Mouse (Mus musculus): ENCODE data around the gene Cntn1. TPM values are rescaled to one million over a fixed set of nuclear protein-coding genes. Genes with fewer than 3 reads are reported as not detected.

The Cntn1 gene
- polyA plus RNA-seq, 1 experiment: not detected

DNA sequence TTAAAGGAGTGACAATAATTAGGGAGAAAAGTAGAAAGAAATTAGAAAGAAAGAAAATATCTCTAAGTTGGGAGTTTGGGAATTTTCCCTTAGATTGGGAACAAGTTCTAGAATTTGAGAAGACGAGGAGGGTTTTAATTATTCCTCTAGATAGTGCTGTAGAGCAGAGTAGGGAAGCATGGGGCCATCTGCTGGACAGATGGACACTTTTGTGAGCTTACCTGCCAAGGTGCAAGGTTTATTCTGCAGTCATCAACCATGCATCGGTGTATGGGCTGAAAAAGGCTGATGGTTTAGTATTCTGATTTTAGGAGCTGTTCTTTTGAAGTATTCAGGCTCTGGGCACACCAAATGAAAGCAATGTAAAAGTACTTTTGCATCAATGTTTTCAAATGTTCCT is 124.8 kb downstream of the Cntn1 start:
- H3K4me1 ChIP-seq (ENCODE audit: control insufficient read depth, insufficient read depth, low read length): no peaks in the 10 kb centered on the region
- no peak overlapping the region for H3K27ac ChIP-seq (ENCODE audit: insufficient read depth, low read depth, low read length)
- H3K4me3 ChIP-seq (ENCODE audit: insufficient read depth, low read length): no peak overlapping the region
- TF ChIP-seq POLR2A (IDR thresholded peaks at IDR 0.05; ENCODE audit: borderline replicate concordance, low read depth, low read length): no peak

DNA sequence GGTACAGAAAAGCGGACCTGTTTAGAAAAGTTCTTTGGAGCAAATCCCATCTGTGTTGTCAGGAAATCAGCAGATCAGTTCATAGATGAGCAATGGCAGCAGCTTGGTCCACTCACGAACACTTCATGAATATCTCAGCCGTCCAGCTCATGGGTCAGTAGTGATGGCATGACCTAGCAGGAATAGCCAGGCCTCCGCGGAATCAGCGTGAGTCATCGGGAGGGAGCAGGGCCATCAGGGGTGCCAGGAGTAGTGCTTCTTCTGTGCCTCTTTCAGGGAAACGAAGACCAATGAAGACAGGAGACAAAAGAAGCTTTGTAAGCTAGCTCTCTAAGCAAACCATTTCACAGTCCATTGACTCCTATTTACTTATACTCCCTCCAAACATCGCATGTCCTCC is 126.4 kb downstream of the Cntn1 start:
- no peak overlapping the region for H3K27ac ChIP-seq (ENCODE audit: insufficient read depth, low read depth, low read length)
- no peak overlapping the region for H3K4me3 ChIP-seq (ENCODE audit: insufficient read depth, low read length)
- no peaks in the 10 kb centered on the region for H3K4me1 ChIP-seq (ENCODE audit: control insufficient read depth, insufficient read depth, low read length)
- TF ChIP-seq CTCF (IDR thresholded peaks at IDR 0.05; ENCODE audit: low read depth, low read length): no peak
- TF ChIP-seq POLR2A (IDR thresholded peaks at IDR 0.05; ENCODE audit: borderline replicate concordance, low read depth, low read length): no peak

DNA sequence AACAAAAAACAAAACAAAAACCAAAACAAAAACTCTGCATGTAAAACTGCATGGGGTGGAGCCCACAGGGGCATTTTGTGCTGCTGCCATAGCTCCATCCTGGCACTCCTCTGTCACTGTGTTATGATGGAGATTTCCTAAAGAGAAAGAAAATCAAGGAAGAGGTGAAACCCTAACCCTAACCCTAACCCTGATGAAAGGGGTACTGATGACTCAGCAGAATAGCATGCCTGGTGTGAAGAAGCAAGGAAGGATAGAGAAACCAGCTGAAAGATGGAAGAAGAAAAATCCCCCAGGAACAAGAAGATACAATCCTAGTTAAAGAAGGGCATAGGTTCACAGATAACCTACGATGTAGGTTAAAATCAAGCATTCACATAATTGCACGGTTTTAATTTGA is 134.5 kb downstream of the Cntn1 start:
- H3K4me1 ChIP-seq (ENCODE audit: control insufficient read depth, insufficient read depth, low read length): no peaks in the 10 kb centered on the region
- H3K27ac ChIP-seq (ENCODE audit: insufficient read depth, low read depth, low read length): no peak overlapping the region
- no peak overlapping the region for H3K4me3 ChIP-seq (ENCODE audit: insufficient read depth, low read length)
- TF ChIP-seq POLR2A (IDR thresholded peaks at IDR 0.05; ENCODE audit: borderline replicate concordance, low read depth, low read length) (no peak), CTCF (IDR thresholded peaks at IDR 0.05; ENCODE audit: low read depth, low read length) (no peak)

DNA sequence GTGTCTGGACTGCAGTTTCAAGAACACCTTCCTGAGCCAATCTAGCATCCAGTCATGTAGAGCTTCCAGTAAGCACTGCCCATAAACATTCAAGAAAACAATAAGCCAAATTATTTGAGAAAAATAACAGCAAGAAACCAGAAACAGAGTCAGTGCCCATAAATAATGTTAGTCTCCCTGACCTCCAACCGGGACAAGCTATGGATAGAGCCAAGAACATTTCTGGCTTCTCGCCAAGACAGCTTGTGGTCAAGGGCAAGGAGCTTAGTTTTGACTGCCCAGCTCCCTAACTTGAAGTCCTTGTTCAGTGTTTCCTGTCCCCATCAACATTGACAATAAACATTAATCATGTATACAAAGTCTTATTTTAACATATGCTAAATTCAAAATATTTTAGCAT is 139.0 kb downstream of the Cntn1 start:
- TF ChIP-seq CTCF (IDR thresholded peaks at IDR 0.05; ENCODE audit: low read depth, low read length) (no peak), POLR2A (IDR thresholded peaks at IDR 0.05; ENCODE audit: borderline replicate concordance, low read depth, low read length) (no peak)
- H3K4me1 ChIP-seq (ENCODE audit: control insufficient read depth, insufficient read depth, low read length): no peaks in the 10 kb centered on the region
- no peak overlapping the region for H3K27ac ChIP-seq (ENCODE audit: insufficient read depth, low read depth, low read length)
- no peak overlapping the region for H3K4me3 ChIP-seq (ENCODE audit: insufficient read depth, low read length)

DNA sequence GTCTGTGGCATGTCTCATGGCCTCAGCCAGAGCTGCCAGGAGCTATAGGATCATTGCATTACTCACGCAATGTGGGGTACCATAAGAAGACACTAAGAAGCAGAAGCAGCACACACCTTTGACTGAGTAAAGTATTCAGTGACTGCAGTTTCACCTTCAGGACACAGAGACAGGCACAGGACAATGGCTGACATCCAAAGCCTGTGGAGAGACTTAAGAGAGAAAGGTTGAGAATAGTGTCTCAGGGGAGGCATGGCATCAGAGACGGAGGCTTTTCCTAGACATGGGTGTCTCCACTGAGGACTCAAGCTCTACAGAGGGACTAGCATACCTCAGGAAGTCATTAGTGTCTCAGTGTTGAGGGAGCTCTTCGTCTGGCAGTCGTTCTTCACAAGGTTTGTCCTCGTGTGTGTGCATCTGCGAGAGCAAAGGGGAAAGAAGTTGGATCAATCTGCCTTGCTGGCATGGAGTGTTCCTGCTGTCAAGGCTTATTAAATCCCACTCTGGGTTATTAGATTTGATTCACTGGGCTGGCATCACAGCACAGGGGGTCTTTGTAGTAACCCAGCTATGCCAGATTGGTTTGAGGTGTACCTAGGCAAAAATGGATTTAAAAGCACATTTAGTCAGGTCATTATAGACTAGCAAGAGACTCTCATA is 149.5 kb downstream of the Cntn1 start:
- Histone ChIP-seq H3K4me1 (ENCODE audit: control insufficient read depth, insufficient read depth, low read length) (no peaks in the 10 kb centered on the region), H3K27ac (ENCODE audit: insufficient read depth, low read depth, low read length) (no peak overlapping the region), H3K4me3 (ENCODE audit: insufficient read depth, low read length) (no peak overlapping the region)
- TF ChIP-seq POLR2A (IDR thresholded peaks at IDR 0.05; ENCODE audit: borderline replicate concordance, low read depth, low read length): no peak
- no peak for TF ChIP-seq CTCF (IDR thresholded peaks at IDR 0.05; ENCODE audit: low read depth, low read length)

DNA sequence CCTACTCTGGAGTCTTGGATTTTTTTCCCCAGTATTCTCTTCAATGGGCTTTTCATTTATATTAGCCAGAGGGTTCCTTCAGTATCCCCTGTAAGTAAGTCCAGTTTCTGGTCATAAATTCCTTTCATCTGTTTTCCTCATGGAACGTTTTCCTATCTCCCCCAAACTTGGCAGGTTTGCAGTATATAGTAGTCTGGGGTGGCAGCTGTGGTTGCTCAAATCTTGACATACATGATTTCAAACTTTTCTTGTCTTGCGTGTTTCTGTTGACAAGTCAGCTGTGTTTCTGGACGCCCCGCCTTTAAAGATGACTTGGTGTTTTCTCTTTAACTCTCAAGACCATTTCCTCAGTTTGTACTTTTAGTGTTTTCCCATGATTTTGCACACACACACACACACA is 155.7 kb downstream of the Cntn1 start:
- no peak for TF ChIP-seq POLR2A (IDR thresholded peaks at IDR 0.05; ENCODE audit: borderline replicate concordance, low read depth, low read length)
- no peak for TF ChIP-seq CTCF (IDR thresholded peaks at IDR 0.05; ENCODE audit: low read depth, low read length)
- Histone ChIP-seq H3K4me1 (ENCODE audit: control insufficient read depth, insufficient read depth, low read length) (no peaks in the 10 kb centered on the region), H3K27ac (ENCODE audit: insufficient read depth, low read depth, low read length) (no peak overlapping the region), H3K4me3 (ENCODE audit: insufficient read depth, low read length) (no peak overlapping the region)

DNA sequence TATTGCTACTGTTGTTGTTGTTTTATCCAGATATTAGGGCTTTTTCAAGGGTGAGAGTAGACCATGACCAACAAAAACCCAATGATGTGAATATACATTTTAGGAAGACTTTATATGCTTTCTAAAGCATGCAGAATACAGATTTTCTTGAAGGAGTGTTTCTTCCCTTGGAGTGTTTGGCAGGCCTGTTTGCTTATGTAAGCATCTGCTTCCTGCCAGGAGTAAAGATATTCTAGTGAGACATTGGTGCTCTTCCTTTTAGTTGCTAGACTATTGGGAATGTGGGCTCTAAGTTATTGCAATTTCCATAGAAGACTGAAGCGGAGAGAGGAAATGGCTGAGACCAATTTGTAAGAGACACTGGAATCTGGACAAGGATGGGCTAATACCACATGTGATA is 158.8 kb downstream of the Cntn1 start:
- Histone ChIP-seq H3K4me3 (ENCODE audit: insufficient read depth, low read length) (no peak overlapping the region), H3K4me1 (ENCODE audit: control insufficient read depth, insufficient read depth, low read length) (no peaks in the 10 kb centered on the region), H3K27ac (ENCODE audit: insufficient read depth, low read depth, low read length) (no peak overlapping the region)
- TF ChIP-seq POLR2A (IDR thresholded peaks at IDR 0.05; ENCODE audit: borderline replicate concordance, low read depth, low read length): no peak
- no peak for TF ChIP-seq CTCF (IDR thresholded peaks at IDR 0.05; ENCODE audit: low read depth, low read length)

DNA sequence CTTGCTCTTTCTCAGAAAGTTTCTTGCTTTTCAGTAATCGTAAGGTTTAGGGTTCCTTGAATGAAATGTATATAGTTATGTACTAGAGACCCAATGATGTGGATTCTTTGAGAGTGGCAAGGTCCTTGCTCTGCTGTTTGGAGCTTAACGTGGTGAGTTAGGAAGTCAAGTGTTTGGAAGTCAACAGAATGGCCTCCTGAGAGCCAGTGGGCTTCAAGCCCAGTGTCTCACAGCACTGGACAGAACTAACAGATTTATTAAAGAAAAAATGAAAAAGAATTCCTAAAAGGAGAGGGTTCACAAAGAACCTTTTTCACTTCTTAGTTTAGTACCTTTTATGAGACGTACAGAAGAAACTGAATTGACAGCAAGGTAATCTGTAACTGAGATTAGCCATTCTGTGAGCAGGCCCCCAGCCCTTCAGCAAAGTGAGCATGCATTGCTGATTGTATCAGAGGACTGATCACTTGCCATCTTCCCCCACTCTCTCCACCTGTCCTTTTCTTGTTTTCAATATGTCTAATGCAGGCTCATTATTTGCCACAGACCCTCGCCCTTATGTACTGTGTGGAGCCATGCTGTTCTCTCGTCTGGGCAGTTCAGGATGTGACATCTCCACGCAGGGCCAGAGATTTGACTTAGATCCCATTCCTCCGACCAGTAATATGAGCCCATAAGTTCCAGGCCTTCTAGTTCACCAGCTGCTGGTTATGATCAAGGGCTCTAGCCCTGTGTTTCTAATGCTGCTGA is 159.7 kb downstream of the Cntn1 start:
- Histone ChIP-seq H3K4me3 (ENCODE audit: insufficient read depth, low read length) (no peak overlapping the region), H3K27ac (ENCODE audit: insufficient read depth, low read depth, low read length) (no peak overlapping the region), H3K4me1 (ENCODE audit: control insufficient read depth, insufficient read depth, low read length) (no peaks in the 10 kb centered on the region)
- TF ChIP-seq POLR2A (IDR thresholded peaks at IDR 0.05; ENCODE audit: borderline replicate concordance, low read depth, low read length) (no peak), CTCF (IDR thresholded peaks at IDR 0.05; ENCODE audit: low read depth, low read length) (no peak)

DNA sequence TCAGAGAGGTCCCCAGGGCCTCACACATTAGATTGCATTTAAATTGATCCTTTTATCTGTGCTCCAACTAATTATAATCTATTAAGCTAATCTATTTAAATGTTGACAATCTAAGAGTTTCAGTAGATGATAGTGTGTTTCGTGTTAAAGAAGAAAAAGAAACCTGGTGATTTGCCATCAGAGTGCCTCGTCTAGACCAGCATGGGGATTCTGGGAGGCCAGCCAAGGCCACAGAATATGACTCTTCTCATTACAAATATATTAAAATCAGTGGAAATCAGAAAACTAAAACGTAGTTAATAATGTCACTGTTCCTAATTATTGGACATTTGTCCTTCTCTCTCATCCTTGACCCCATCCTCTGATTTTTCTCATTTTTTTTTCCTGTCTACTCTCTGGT is 164.9 kb downstream of the Cntn1 start:
- Histone ChIP-seq H3K4me3 (ENCODE audit: insufficient read depth, low read length) (no peak overlapping the region), H3K4me1 (ENCODE audit: control insufficient read depth, insufficient read depth, low read length) (no peaks in the 10 kb centered on the region), H3K27ac (ENCODE audit: insufficient read depth, low read depth, low read length) (no peak overlapping the region)
- no peak for TF ChIP-seq CTCF (IDR thresholded peaks at IDR 0.05; ENCODE audit: low read depth, low read length)
- no peak for TF ChIP-seq POLR2A (IDR thresholded peaks at IDR 0.05; ENCODE audit: borderline replicate concordance, low read depth, low read length)

DNA sequence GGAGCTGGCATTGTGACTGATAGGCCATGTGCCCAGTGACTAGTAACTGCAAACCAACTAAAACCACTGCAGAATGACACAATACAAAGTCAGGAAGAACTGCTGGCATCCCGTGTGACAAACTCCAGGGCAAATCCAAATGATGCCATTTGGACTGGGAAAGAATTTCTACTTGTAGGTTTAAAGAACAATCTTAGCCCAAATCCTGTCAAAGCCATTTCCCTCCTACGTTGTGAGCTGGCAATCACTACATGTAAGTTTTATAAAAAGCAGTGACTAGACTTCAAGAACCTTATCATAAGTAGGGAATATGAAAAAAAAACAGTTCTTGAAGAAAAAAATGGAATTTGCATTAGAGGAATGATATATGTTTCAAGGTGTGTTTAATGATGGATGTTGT is 170.5 kb downstream of the Cntn1 start:
- H3K4me3 ChIP-seq (ENCODE audit: insufficient read depth, low read length): no peak overlapping the region
- no peaks in the 10 kb centered on the region for H3K4me1 ChIP-seq (ENCODE audit: control insufficient read depth, insufficient read depth, low read length)
- no peak overlapping the region for H3K27ac ChIP-seq (ENCODE audit: insufficient read depth, low read depth, low read length)
- TF ChIP-seq CTCF (IDR thresholded peaks at IDR 0.05; ENCODE audit: low read depth, low read length): no peak
- no peak for TF ChIP-seq POLR2A (IDR thresholded peaks at IDR 0.05; ENCODE audit: borderline replicate concordance, low read depth, low read length)
